Mouse (Mus musculus) testis, adult 2 months (tissue): Measurements from ENCODE around the gene Gm20388.

Experiments
- CTCF ChIP-seq: fragments of 200-500 bp; IDR thresholded peaks from 2 replicates; pipeline ENCODE4 v1.5.1; 2012; ENCODE audit warnings: low read depth, mild to moderate bottlenecking, inconsistent platforms, low read length, moderate library complexity; ENCODE audit not compliant: control insufficient read depth, insufficient read depth, insufficient replicate concordance
- POLR2A ChIP-seq: fragments of 200-500 bp; IDR thresholded peaks from 2 replicates; pipeline ENCODE4 v1.6.1; 2012; ENCODE audit warnings: low read depth, mild to moderate bottlenecking, inconsistent platforms, low read length, moderate library complexity; ENCODE audit not compliant: control insufficient read depth

DNA sequence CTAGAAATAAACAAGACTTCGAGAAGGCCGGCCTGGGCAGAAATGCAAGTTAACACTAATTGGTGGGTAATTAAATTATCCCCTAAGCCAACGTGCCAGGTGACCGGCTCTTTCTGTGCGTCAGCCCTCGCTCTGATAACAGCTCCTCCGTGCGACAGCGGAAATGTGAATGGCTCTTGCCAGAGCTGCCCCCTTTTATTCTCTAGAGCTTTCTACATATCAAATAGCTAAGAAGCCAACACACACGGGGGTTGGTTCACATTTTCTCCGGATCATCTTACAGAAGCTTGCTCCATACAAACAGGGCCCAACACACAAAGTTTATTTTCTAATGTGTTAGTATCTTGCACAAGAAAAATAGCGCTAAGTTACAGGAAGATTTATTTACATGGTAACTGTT, 1481.1 kb downstream of the Gm20388 start:
- TF ChIP-seq CTCF (no peak), POLR2A (no peak)
